Mouse (Mus musculus): Measurements from ENCODE around the gene Ficd.

- TF ChIP-seq POLR2A (IDR thresholded peaks at IDR 0.05; ENCODE audit: insufficient read length, low read depth): no peak
- TF ChIP-seq POLR2AphosphoS2 (IDR thresholded peaks at IDR 0.05; ENCODE audit: insufficient read length, low read depth): no peak
- no peak for TF ChIP-seq CEBPB (IDR thresholded peaks at IDR 0.05; ENCODE audit: insufficient read depth, poor library complexity, severe bottlenecking)
- no peak for TF ChIP-seq E2F4 (IDR thresholded peaks at IDR 0.05; ENCODE audit: insufficient read depth)
- TF ChIP-seq TCF3 (IDR thresholded peaks at IDR 0.05; ENCODE audit: insufficient read length, low read depth): no peak
Measured at GRCm38 (mm10) chr5:113719221-113719661, 16.4 kb upstream of the Ficd start.
